Mouse (Mus musculus) kidney, postnatal 4 days (tissue): ENCODE measurements around the gene BC005537.
"Not testable (repeated sequence)": the region's sequence is repeated elsewhere in the genome, so short reads cannot be mapped to it uniquely, and the experiment has no call there.

Source experiments
- DNase-seq, 2 experiments: peaks; one replicate each; pipeline ENCODE4 v3.0.0; 2021; ENCODE audit warnings: mixed read lengths in 2 of 2

Gene BC005537

GRCm38 (mm10) chr13:24800674-24801307 is 666 bp upstream of the BC005537 start:
- peak; percentile 97 to 98 for DNase-seq

- peak; percentile 31 to 39 for DNase-seq
Observed at GRCm38 (mm10) chr13:24802131-24802691, 754 bp downstream of the BC005537 start.

DNA sequence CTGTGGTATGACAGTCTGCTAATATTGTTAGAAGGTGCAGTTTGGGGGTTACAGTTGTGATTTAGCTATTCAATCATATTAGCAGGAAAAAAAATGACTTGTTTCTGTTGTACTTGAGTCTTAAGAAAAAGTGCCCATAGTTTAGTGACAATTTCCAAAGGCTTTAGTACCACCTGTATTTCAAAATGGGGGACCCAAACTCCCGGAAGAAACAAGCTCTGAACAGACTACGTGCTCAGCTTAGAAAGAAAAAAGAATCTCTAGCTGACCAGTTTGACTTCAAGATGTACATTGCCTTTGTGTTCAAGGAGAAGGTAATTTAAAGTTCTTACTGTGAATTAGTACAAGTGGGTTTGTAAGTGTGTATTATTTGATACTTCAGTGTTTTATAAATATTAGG is 1.7 kb downstream of the BC005537 start:
- DNase-seq = no peak

GRCm38 (mm10) chr13:24806079-24806478 is 4.6 kb downstream of the BC005537 start:
- no peak for DNase-seq

DNA sequence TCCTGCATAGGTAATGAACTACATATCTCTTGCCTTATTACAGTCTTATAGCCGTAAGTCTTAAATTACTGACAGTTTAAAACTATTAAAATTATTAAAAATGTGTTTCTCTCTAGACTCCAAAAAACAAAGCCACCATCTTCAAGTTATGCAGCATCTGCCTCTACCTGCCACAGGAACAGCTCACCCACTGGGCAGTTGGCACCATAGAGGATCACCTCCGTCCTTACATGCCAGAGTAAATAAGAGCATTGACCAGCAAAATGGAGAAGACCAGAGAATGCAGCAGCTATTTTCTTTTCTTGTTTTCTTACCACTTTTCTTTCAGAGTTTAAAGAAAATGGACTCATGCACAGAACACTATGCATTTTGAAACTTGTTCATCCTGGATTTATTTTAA is 11.1 kb downstream of the BC005537 start:
- DNase-seq = no peak

- no peak for DNase-seq
Observed at GRCm38 (mm10) chr13:24814616-24815015, 13.2 kb downstream of the BC005537 start.

DNA sequence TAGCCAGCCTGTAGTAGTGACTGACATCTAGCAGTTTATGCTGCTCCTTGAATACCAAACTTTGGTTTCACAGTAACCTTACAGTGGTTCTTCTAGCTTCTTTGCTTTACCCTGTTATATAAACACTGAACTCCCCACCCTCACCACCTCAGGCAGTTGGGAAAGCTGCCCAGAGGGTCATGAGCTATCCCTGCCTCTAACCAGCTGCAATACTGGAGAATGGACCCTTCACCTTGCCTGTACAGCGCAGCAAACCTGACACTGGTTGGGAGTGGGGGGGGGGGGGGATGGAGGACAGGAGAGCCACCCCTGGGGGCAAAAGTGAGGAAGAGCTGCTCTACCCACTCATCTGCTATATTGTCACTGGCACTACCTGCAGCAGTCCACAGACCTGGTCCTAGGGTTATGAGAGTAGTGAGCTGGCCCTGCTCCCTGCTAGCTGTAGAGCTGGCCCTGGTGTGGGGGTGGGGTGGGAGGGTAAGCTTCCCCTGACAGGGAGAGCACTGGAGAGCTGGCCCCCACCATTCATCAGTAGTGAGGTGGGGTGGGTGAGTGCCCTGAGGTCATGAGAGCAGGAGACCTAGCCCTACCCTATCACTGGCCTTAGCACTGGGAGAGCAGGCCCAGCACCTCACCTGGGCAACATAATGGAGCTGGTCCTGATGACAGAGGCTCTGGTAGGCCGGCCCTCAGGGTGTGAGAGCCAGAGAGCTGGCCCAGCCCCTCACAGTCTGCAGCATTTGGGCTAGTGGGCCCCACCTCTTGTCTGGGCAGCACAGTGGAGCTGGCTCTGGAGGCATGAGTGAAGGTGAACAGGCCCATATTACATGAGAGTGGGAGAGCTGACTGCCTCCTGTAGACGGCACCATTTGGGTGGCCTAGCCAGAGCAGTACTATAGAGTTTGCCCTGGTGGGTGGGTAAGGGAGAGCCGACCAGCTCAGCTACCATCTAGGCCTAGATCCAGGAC is 15.0 kb downstream of the BC005537 start:
- DNase-seq = peak; percentile 21 to 38

DNA sequence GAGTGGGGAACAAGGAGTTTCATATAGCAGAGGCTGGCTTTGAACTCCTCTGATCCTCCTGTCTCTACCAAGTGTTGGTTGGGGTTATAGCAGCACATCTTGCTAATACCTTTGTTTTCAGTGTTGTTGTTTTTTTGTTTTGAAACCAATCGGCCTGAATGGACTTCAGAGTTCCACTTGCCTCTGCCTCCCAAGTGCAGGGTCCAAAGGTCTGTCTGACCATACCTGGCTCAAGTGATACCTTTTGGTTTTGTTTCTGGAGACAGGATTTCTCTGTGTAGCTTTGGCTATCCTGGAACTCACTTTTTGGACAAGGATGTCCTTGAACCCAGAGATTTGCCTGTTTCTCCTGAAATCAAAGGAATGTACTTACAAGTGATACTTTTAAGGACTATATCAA is 18.5 kb downstream of the BC005537 start:
- no peak for DNase-seq

DNA sequence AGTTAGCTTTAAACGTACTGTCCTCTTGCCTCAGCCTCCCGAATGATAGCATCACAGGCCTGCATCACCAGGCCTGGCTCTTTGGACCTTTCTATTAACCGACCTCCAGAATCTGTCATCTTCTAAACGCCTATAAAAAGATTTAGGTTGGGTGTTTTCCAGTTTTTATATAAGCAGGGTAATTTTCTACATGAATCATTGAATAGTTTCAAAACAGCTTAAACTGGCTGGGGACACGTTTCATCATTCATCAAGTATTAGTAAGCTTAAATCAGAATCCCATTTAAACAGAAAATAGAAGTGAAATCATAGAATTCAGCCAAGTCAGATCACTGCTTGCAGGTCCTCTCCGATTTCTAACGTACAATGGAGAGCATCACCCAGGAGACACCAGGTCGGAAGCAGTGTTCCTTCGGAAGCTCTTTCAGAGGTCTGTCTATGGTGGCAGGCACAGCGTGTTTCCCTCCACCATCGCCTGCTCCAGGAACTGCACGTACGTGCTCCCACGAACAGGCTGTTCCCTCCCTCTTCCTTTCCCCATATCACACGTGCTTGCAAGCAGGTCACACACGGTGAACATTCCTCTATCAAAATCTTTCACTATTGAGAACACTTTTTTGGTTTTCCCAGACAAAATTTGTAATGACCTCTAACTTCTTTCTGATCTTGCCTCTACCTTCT is 21.3 kb downstream of the BC005537 start:
- no peak for DNase-seq

- no peak for DNase-seq
Observed at GRCm38 (mm10) chr13:24824647-24825046, 23.2 kb downstream of the BC005537 start.

- no peak for DNase-seq
Observed at GRCm38 (mm10) chr13:24825587-24825986, 24.1 kb downstream of the BC005537 start.

DNA sequence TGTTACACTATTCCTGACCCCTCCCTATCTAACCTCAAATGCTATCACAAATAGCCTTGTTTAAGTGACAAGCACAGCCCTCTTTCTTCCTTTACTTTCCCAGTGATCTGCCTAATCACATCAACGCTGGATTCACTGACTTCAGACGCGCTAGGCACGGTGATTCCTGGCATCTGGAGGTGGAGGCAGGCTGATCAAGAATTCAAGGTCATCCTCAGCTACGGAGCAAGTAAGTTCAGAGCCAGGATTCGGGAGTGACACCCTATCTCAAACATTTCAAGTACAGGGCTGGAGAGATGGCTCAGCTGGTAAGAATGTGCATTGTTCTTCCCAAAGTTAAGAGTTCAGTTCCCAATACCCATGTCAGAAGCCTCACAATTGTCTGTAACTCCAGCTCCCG is 24.7 kb downstream of the BC005537 start:
- no peak for DNase-seq

DNA sequence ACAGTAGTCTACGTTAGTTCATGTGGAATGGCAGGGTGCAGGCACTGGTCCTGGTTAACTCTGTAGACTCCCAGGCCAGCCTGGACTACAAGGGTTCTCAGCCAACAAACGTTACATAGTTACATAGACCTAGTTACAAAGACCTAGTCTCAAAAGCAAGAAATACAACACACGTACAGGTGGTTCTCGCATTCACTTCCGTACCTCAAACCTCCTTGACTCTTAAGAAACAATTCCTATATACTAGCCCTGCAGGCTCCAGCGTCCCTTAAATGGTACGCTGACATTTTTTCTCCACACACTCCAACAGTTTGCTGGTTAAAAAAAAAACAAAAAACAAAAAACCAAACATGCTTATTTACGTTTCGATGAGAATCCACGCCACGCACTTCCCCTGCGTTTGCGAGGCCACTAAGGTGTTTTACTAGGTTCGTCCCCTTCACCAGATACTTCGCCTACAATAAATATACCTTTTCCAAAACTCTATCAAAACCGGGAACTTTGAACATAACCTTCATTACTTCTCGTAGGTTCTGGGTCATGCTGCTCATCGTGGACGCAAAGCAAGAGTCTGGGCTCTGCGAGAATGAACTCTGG is 29.4 kb downstream of the BC005537 start:
- DNase-seq = no peak

GRCm38 (mm10) chr13:24831353-24832130 is 30.1 kb downstream of the BC005537 start, which contains the start of the genes Acot13 and Tdp2:
TSS of gene Acot13 (minus strand) at chr13:24831540.
TSS of gene Tdp2 (plus strand) at chr13:24831679.
- DNase-seq = peak; percentile 95 to 98

DNA sequence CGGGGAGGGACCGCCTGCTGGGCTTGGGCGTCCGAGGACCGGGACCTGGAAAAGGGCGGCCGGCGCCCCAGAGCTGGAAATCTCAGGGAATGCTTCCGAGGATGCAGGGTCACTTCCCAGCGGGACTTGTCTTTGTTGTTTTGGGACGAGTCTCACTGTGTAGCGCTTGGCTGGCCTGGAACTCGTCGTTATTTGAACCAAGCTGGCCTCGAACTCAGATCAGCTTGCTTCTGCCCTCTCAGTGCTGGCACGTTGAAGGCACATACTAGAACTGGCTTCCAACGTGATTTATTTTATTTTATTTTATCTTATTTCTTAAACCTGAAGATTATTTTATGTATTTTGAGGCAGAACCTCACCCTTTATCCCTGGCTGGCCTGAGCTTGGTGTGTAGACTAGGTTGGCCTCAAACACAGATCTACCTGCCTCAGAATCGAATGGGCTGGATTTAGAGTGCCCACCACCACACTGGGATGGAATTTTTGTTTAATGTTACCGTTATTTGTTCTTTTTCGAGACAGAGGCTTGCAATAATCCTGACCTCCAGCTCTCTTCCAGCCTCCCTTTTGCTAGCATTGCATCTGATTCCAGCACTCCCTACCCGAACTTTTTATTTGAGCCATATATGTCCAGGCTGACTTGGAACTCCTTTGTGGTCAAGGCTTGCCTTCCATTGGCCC is 30.8 kb downstream of the BC005537 start:
- DNase-seq = no peak

DNA sequence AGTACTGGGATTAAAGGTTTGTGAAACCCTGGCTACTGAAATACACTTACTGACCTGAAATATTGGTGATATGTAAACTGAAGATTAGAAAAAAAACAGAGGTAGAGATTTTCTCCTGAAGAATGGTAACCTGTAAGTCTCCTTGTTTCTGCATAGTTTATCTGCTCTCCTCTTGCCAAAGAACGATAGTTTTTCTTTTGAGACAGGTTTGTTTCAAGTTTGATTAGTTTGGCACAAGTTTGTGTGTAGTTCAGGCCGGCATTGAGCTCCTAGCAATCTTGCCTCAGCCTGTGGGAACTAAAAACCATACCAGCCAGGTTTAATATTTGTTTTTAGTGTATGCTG is 31.3 kb downstream of the BC005537 start:
- DNase-seq = no peak

- not testable (repeated sequence) for DNase-seq
Observed at GRCm38 (mm10) chr13:24837765-24838164, 36.3 kb downstream of the BC005537 start.

DNA sequence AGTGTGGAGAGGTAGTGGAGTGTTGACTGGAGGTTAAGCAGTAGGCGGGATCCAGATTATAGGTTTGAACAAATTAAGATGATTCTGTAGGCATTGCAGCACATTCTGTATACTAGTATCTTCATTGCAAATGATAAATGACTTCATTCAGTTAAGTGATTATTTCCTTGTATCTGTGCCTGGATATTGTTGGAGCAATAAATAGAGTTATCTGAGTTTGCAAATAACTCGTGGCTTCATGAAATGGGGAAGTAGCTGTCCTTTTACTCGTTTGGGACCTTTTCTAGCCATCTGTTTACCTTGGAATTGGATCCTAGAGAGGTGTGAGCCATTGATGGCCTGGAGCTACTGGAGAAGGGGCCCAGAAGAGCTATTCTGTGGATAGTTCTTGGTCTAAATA is 38.4 kb downstream of the BC005537 start:
- DNase-seq = no peak

GRCm38 (mm10) chr13:24841702-24842101 is 40.2 kb downstream of the BC005537 start:
- no peak for DNase-seq

DNA sequence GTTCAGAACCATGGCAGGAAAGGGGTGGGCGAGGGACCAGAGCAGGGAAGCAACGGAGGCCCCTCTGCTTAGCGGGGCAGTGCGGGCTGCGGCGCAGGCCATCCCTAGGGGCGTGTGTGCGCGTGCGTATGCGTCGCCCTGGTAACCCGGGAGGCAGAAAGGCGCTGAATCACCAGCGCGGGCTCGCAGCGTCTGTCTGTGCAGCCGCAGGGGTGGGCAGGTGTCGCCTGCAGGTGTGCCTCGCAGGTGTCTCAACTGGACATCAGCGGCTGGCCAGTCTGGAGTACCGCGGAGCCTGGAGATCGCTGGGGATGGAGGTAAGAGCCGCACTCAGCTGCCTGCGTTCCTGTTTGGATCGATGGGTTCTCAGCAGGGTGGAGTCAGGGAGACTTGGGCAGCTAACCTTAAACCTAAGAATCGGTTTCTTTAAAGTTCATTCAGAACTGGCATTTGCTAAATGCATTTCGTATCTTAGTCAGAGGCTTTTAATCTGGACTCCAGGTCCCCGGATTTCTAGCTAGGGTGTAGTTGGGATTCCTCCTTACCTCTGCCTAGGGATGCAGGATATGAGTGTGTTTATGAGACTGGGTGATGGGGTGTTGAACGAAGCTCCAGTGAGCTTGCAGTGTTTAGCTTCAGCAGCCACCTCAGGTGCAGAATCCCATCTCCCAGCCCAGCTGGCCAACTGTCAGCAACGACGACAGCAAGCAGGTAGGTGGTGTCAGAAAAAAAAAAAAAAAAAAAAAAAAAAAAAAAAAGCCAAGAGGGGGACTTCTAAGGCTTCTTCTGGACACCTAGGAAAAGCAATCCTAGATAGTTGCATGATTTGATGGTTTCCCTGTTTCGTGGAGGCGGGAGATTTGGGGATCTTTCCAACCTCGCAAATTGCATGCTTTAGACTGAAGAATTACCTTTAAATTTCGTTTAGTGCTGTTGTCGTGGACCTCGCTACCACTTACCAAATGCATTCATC is 43.8 kb downstream of the BC005537 start, which contains the start of gene D130043K22Rik:
D130043K22Rik (plus strand) TSS at position 153 of the 973 bp plus-strand sequence.
- peak; percentile 66 to 70 for DNase-seq
